Mouse (Mus musculus) heart, adult 2 months (tissue): ENCODE data around the gene 4931406P16Rik.

Source experiments
- CTCF ChIP-seq: fragments of 200-600 bp; IDR thresholded peaks from 2 replicates; pipeline ENCODE4 v1.8.1; 2022; ENCODE audit warnings: antibody characterized with exemption, mild to moderate bottlenecking, moderate library complexity
- EP300 ChIP-seq: fragments of 200-500 bp; IDR thresholded peaks from 2 replicates; pipeline ENCODE4 v1.6.1; 2011; ENCODE audit warnings: low read depth, low read length, control low read depth; ENCODE audit not compliant: insufficient read depth
- POLR2A ChIP-seq: fragments of 200-500 bp; IDR thresholded peaks from 2 replicates; pipeline ENCODE4 v1.6.1; 2011; ENCODE audit warnings: mild to moderate bottlenecking, low read depth, low read length, control low read depth; ENCODE audit not compliant: insufficient read depth

DNA sequence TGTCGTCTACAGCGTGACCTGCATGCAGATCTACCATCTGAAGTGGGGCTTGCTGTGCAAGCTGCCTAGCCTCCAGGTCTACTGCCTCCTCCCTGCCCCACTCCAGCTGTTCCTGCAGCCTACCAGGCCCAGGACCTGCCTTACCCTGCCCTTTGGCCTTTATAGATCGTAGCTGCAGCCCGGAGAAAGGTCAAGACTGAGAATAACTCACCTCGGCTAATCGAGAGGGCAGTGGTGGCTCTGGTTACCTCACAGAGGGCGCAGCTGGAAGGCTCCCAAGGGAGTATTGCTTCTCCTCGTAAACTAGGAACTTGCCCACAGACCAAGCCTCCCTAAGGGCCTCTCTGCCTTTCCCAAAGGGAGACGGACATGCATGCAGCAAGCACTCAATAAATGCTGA, 97.9 kb downstream of the 4931406P16Rik start:
- no peak for TF ChIP-seq CTCF
- no peak for TF ChIP-seq EP300
- no peak for TF ChIP-seq POLR2A
